Mouse (Mus musculus) cerebellum, postnatal 4 days (tissue): ENCODE measurements at regions not wholly inside any gene's neighbourhood (a gene's known extent, or its start where the extent isn't known, plus 50 kb on each side); places are given as distances from the start of the nearest gene placed in this dataset.
A peak's percentile ranks its signal among the peaks of the same experiment; 100 is the strongest.

Source experiments
- DNase-seq, 2 experiments: peaks; one replicate each; pipeline ENCODE4 v3.0.0; 2022; ENCODE audit warnings: low spot score in 2 of 2, mixed read lengths in 1 of 2

- DNase-seq = no peak
These were observed 442.0 kb downstream of the Defb40 start for GRCm38 (mm10) chr8:18536059-18536458.

GRCm38 (mm10) chr8:18528120-18528519 is 449.9 kb downstream of the Defb40 start:
- DNase-seq = no peak

- DNase-seq = no peak
These were observed 465.6 kb downstream of the Defb40 start for GRCm38 (mm10) chr8:18512409-18512808.

GRCm38 (mm10) chr8:18506158-18507022 is 471.7 kb downstream of the Defb40 start:
- no peak for DNase-seq

- DNase-seq = no peak
These were observed 487.4 kb downstream of the Defb40 start for GRCm38 (mm10) chr8:18490620-18491019.

- no peak for DNase-seq
These were observed 498.0 kb downstream of the Defb40 start for GRCm38 (mm10) chr8:18480081-18480480.

- DNase-seq = no peak
These were observed 499.9 kb downstream of the Defb40 start for GRCm38 (mm10) chr8:18478166-18478565.

- no peak for DNase-seq
These were observed 510.5 kb downstream of the Defb40 start for GRCm38 (mm10) chr8:18467511-18467910.

GRCm38 (mm10) chr8:18460609-18461008 is 517.4 kb downstream of the Defb40 start:
- DNase-seq = no peak

GRCm38 (mm10) chr8:18457470-18457869 is 520.6 kb downstream of the Defb40 start:
- no peak for DNase-seq

GRCm38 (mm10) chr8:18449015-18449414 is 529.0 kb downstream of the Defb40 start:
- DNase-seq = no peak

- no peak for DNase-seq
These were observed 535.8 kb downstream of the Defb40 start for GRCm38 (mm10) chr8:18442212-18442611.

GRCm38 (mm10) chr8:18422846-18423245 is 555.2 kb downstream of the Defb40 start:
- no peak for DNase-seq

- no peak for DNase-seq
These were observed 565.6 kb downstream of the Defb40 start for GRCm38 (mm10) chr8:18412470-18412869.

GRCm38 (mm10) chr8:18406446-18406845 is 571.6 kb downstream of the Defb40 start:
- no peak for DNase-seq

GRCm38 (mm10) chr8:18388353-18388752 is 589.7 kb downstream of the Defb40 start:
- peak; percentile 52 to 68 for DNase-seq

- DNase-seq = no peak
These were observed 596.4 kb downstream of the Defb40 start for GRCm38 (mm10) chr8:18381615-18382178.

- no peak for DNase-seq
These were observed 629.3 kb downstream of the Defb40 start for GRCm38 (mm10) chr8:18348716-18349115.

GRCm38 (mm10) chr8:18346248-18346647 is 631.8 kb downstream of the Defb40 start:
- no peak for DNase-seq

- peak; percentile 36 to 64 for DNase-seq
These were observed 632.7 kb downstream of the Defb40 start for GRCm38 (mm10) chr8:18345322-18345721.

GRCm38 (mm10) chr8:18344838-18345237 is 633.2 kb downstream of the Defb40 start:
- no peak for DNase-seq

GRCm38 (mm10) chr8:18335576-18335975 is 642.5 kb downstream of the Defb40 start:
- no peak for DNase-seq

GRCm38 (mm10) chr8:18328521-18328920 is 649.5 kb downstream of the Defb40 start:
- DNase-seq = no peak
